Mouse (Mus musculus): ENCODE measurements at regions not wholly inside any gene's neighbourhood (a gene's known extent, or its start where the extent isn't known, plus 50 kb on each side); places are given as distances from the start of the nearest gene placed in this dataset.
A peak's percentile ranks its signal among the peaks of the same experiment; 100 is the strongest.

DNA sequence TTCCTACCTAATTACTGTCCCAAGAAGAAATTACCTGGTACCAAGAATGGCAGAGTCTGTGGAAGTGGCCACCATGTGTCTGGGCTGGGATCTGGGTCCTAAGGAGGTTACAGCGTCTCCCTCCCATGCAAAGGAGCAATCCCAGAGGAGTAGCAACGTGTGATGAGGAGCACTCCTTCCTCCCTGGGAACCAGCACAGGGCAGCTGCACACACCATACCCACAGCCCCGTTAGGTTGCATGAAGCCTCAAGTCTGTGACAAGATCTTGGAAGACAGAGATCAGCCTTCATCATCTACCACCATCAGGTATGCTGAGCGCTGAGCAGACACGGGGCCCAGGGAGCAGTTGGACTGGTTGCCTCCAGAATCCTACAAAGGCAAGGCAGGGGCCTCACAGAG is 95.7 kb downstream of the Edn3 start:
- Histone ChIP-seq H3K9me3 (ENCODE audit: control insufficient read depth, low read length) (no peaks in the 10 kb centered on the region), H3K36me3 (ENCODE audit: control insufficient read depth, insufficient read depth, low read length) (no peaks in the 10 kb centered on the region), H3K4me1 (ENCODE audit: control insufficient read depth, insufficient read depth, low read length) (peaks cover 37% of the 10 kb centered on the region), H3K4me3 (replicated peaks; ENCODE audit: low read length) (no peak overlapping the region), H3K27me3 (ENCODE audit: control insufficient read depth, insufficient read depth, low read length) (no peaks in the 10 kb centered on the region), H3K9ac (ENCODE audit: low read depth, low read length, severe bottlenecking) (no peak overlapping the region), H3K4me2 (replicated peaks; ENCODE audit: low read depth, low read length, severe bottlenecking) (no peak overlapping the region), H3K27ac (replicated peaks; ENCODE audit: low read depth, low read length) (no peak overlapping the region)
- WGBS: 87% methylated on average over 5 of the region's 5 CpGs
- no peak for ATAC-seq (ENCODE audit: low FRiP score, low read depth)
- TF ChIP-seq POLR2A (IDR thresholded peaks at IDR 0.05; ENCODE audit: borderline replicate concordance, extremely low read depth, insufficient read depth, insufficient read length): no peak
- DNase-seq (ENCODE audit: low spot score): no peak

DNA sequence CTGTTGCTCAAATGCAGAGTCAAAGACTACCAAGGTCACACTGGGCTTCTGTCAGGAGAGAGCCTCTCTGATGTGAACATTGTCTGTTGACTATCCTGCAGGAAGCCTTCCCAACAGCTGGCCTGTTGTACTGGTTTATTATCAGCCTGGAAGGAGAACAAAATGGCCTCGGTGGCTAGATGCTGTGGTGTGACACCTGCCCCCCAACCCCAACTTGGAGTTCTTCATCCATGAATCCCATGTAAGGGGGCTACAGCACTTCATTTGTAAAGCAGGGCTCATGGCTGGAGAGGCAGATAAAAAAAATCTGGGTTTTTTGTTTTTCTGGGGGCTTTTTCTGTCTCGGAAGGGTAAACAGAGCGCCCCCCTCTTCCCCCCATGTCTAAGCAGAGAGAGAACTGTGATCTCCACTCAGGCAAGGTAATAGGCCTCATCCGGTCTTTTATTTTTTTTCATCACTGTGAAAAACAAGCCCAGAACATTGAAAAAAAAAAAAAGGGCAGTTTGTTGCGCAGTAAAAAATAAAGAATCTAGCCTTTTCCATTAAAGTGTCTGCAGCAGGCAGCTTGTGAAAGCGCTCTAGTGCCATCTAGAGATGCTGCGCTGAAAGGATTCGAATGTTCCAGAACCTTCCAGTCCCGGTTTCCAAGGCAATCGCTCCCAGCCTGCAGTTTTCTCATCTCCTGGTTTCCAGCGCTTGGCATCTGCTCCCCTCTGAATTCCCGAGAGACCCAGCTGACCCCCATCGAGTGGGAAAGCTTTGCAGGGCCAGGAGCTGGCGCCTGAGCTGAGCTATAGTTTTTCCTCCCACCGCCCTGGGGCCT is 97.8 kb downstream of the Edn3 start:
- ATAC-seq (ENCODE audit: low FRiP score, low read depth) (peak; percentile 87), DNase-seq (ENCODE audit: low spot score) (peak; percentile 98)
- Histone ChIP-seq H3K27ac (replicated peaks; ENCODE audit: low read depth, low read length) (peak overlapping the region; percentile 95), H3K27me3 (ENCODE audit: control insufficient read depth, insufficient read depth, low read length) (no peaks in the 10 kb centered on the region), H3K4me1 (ENCODE audit: control insufficient read depth, insufficient read depth, low read length) (peaks cover 29% of the 10 kb centered on the region), H3K4me2 (replicated peaks; ENCODE audit: low read depth, low read length, severe bottlenecking) (peak overlapping the region; percentile 35), H3K36me3 (ENCODE audit: control insufficient read depth, insufficient read depth, low read length) (no peaks in the 10 kb centered on the region), H3K4me3 (replicated peaks; ENCODE audit: low read length) (no peak overlapping the region), H3K9ac (ENCODE audit: low read depth, low read length, severe bottlenecking) (no peak overlapping the region; the same call in 1 of the 2 replicates), H3K9me3 (ENCODE audit: control insufficient read depth, low read length) (no peaks in the 10 kb centered on the region)
- 9% methylated on average over 15 of the region's 15 CpGs for WGBS
- no peak for TF ChIP-seq POLR2A (IDR thresholded peaks at IDR 0.05; ENCODE audit: borderline replicate concordance, extremely low read depth, insufficient read depth, insufficient read length)

- WGBS: 0% methylated on average over 2 of the region's 2 CpGs
- no peak overlapping the region for H3K9ac ChIP-seq (ENCODE audit: low read depth, low read length, severe bottlenecking)
- no peaks in the 10 kb centered on the region for H3K9me3 ChIP-seq (ENCODE audit: control insufficient read depth, low read length)
- peaks cover 29% of the 10 kb centered on the region for H3K4me1 ChIP-seq (ENCODE audit: control insufficient read depth, insufficient read depth, low read length)
- DNase-seq (ENCODE audit: low spot score) (peak; percentile 81), ATAC-seq (ENCODE audit: low FRiP score, low read depth) (peak; percentile 90)
- peak overlapping the region; percentile 95 for H3K27ac ChIP-seq (replicated peaks; ENCODE audit: low read depth, low read length)
- H3K36me3 ChIP-seq (ENCODE audit: control insufficient read depth, insufficient read depth, low read length): no peaks in the 10 kb centered on the region
- H3K27me3 ChIP-seq (ENCODE audit: control insufficient read depth, insufficient read depth, low read length): no peaks in the 10 kb centered on the region
- H3K4me2 ChIP-seq (replicated peaks; ENCODE audit: low read depth, low read length, severe bottlenecking): peak overlapping the region; percentile 35
- TF ChIP-seq POLR2A (IDR thresholded peaks at IDR 0.05; ENCODE audit: borderline replicate concordance, extremely low read depth, insufficient read depth, insufficient read length): no peak
- no peak overlapping the region for H3K4me3 ChIP-seq (replicated peaks; ENCODE audit: low read length)
Observed at GRCm38 (mm10) chr2:174858835-174859215, 98.4 kb downstream of the Edn3 start.

DNA sequence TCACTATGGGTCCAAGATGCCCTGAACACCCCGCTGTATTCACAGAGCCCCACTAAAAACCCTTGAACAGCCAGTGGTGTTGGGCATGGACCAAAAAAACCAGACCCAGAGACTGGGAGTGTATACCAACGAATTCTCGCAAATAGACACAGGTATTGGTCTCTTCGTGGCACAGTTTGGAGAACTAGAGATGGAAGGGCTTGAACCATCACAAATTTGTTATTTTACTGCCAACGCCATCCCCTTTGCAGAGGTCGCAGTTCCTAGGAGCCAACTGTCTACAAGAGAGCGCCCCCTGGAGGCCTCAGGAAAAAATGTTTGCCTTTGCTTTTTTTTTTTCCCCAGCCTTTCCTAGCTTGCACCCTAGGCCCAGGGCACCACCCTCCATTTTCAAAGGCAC is 99.1 kb downstream of the Edn3 start:
- Histone ChIP-seq H3K4me2 (replicated peaks; ENCODE audit: low read depth, low read length, severe bottlenecking) (no peak overlapping the region), H3K4me1 (ENCODE audit: control insufficient read depth, insufficient read depth, low read length) (peaks cover 29% of the 10 kb centered on the region), H3K9me3 (ENCODE audit: control insufficient read depth, low read length) (no peaks in the 10 kb centered on the region), H3K27me3 (ENCODE audit: control insufficient read depth, insufficient read depth, low read length) (no peaks in the 10 kb centered on the region), H3K4me3 (replicated peaks; ENCODE audit: low read length) (no peak overlapping the region), H3K9ac (ENCODE audit: low read depth, low read length, severe bottlenecking) (no peak overlapping the region), H3K27ac (replicated peaks; ENCODE audit: low read depth, low read length) (peak overlapping the region; percentile 95), H3K36me3 (ENCODE audit: control insufficient read depth, insufficient read depth, low read length) (no peaks in the 10 kb centered on the region)
- peak; percentile 64 for DNase-seq (ENCODE audit: low spot score)
- 20% methylated on average over 7 of the region's 7 CpGs for WGBS
- ATAC-seq (ENCODE audit: low FRiP score, low read depth): no peak
- no peak for TF ChIP-seq POLR2A (IDR thresholded peaks at IDR 0.05; ENCODE audit: borderline replicate concordance, extremely low read depth, insufficient read depth, insufficient read length)

DNA sequence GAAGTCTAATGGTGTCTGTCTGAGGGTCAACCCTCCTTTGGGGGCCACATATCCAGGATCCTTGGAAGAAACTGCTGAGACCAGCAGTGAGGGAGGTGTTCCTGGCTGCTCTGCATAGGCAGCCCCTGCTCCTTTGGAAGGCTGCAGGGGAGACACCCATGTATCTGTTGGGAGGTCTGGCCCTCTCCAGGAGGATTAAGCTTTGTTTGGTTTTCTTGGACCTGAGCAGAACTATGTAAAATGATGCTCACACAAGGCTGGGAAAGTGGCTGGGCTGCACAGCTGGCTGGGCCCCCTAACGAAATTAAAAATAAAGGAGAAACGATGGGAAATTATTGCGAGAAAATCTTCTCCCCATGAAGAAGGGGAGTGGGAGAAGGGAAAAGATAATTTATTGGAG is 104.2 kb downstream of the Edn3 start:
- Histone ChIP-seq H3K4me3 (replicated peaks; ENCODE audit: low read length) (no peak overlapping the region), H3K9ac (ENCODE audit: low read depth, low read length, severe bottlenecking) (no peak overlapping the region), H3K27me3 (ENCODE audit: control insufficient read depth, insufficient read depth, low read length) (no peaks in the 10 kb centered on the region), H3K36me3 (ENCODE audit: control insufficient read depth, insufficient read depth, low read length) (no peaks in the 10 kb centered on the region), H3K4me1 (ENCODE audit: control insufficient read depth, insufficient read depth, low read length) (peaks cover 46% of the 10 kb centered on the region), H3K4me2 (replicated peaks; ENCODE audit: low read depth, low read length, severe bottlenecking) (no peak overlapping the region), H3K9me3 (ENCODE audit: control insufficient read depth, low read length) (no peaks in the 10 kb centered on the region), H3K27ac (replicated peaks; ENCODE audit: low read depth, low read length) (peak overlapping the region; percentile 59)
- WGBS: 56% methylated on average over 3 of the region's 3 CpGs
- TF ChIP-seq POLR2A (IDR thresholded peaks at IDR 0.05; ENCODE audit: borderline replicate concordance, extremely low read depth, insufficient read depth, insufficient read length): no peak
- peak; percentile 60 for ATAC-seq (ENCODE audit: low FRiP score, low read depth)
- DNase-seq (ENCODE audit: low spot score): peak; percentile 50
